Mouse (Mus musculus) limb, embryonic 10.5 days (tissue): ENCODE data around the gene Mbd3. TPM values are rescaled to one million over a fixed set of nuclear protein-coding genes. Genes with fewer than 3 reads are reported as not detected.

Experiments used
- DNase-seq: peaks from one replicate; pipeline ENCODE4 v3.0.0-alpha.2; 2017; ENCODE audit warnings: low spot score
- H3K27ac ChIP-seq: fragments of 300-500 bp; sonication (generic); 2 replicates; pipeline ENCODE4 v1.5.1; 2016; ENCODE audit warnings: mild to moderate bottlenecking
- H3K27me3 ChIP-seq: fragments of 300-500 bp; sonication (generic); 2 replicates; pipeline ENCODE4 v1.6.1; 2016; ENCODE audit warnings: low read depth, mild to moderate bottlenecking; ENCODE audit not compliant: poor library complexity, severe bottlenecking
- H3K36me3 ChIP-seq: fragments of 300-500 bp; sonication (generic); 2 replicates; pipeline ENCODE4 v1.6.1; 2016; ENCODE audit warnings: mild to moderate bottlenecking, moderate library complexity
- H3K4me1 ChIP-seq: fragments of 300-500 bp; sonication (generic); 2 replicates; pipeline ENCODE4 v1.6.1; 2016
- H3K4me3 ChIP-seq: fragments of 300-500 bp; sonication (generic); 2 replicates; pipeline ENCODE4 v1.5.1; 2016; ENCODE audit warnings: mild to moderate bottlenecking, moderate library complexity
- H3K9me3 ChIP-seq: fragments of 300-500 bp; sonication (generic); replicated peaks from 2 replicates; pipeline ENCODE4 v1.6.1; 2016; ENCODE audit warnings: mild to moderate bottlenecking
- WGBS: fragments of 180-500 bp; shearing (Covaris S2); methylation state at CpG from one replicate; pipeline ENCODE4 v1.1.7; 2016; 5-methylcytosine and 5-hydroxymethylcytosine counted together
- polyA plus RNA-seq: library from polyadenylated mRNA; unstranded; fragments of >200 nt; fragmentation: Nextera tagmentation; extraction: Ambion mirVana; gene quantifications from 2 replicates; pipeline ENCODE4 v1.2.1, GENCODE M21; 2016

The Mbd3 gene
- polyA plus RNA-seq, 1 experiment from 2014 or later: 469 TPM

DNA sequence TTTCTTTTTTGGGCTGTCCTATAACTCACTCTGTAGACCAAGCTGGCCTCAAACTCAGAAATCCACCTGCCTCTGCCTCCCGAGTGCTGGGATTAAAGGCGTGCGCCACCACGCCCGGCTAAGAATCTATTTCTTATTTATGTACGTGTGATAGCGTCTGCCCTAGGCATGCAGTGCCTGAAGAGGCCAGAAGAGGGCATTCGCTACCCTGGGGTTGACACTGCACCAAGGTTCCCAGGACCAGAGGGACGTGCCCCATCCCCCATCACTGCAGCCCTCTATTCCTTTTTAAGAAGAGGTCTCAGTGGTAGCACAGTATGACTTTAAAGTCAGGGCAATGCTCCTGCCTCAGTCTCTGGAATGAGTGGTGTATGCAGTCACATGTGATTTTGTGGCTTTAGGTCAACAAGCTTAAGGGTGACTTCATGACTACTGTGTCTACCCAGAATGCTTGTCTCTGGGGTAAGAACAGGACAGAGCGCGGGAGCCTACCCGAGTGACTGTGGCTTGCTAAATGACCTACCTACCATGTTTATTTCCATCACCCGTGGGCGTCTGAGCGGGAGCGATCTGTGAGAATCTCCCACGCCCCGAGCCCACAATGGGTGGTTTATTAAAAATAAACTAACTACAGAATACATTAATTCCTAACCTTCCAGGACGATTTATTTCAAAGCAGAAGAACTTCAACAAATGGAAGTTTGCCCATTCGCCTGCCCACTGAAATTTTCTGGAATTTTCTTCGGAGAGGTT is 29.2 kb downstream of the Mbd3 start:
- no peak for DNase-seq
- Histone ChIP-seq H3K4me3 (no peak overlapping the region), H3K4me1 (peaks cover 30% of the 10 kb centered on the region), H3K36me3 (no peaks in the 10 kb centered on the region), H3K9me3 (0 out of 2 replicates have a peak, but pooled peaks cover 2% of the 10 kb centered on the region), H3K27me3 (peaks cover 35% of the 10 kb centered on the region), H3K27ac (no peak overlapping the region)
- 80% methylated on average over 21 of the region's 21 CpGs for WGBS

DNA sequence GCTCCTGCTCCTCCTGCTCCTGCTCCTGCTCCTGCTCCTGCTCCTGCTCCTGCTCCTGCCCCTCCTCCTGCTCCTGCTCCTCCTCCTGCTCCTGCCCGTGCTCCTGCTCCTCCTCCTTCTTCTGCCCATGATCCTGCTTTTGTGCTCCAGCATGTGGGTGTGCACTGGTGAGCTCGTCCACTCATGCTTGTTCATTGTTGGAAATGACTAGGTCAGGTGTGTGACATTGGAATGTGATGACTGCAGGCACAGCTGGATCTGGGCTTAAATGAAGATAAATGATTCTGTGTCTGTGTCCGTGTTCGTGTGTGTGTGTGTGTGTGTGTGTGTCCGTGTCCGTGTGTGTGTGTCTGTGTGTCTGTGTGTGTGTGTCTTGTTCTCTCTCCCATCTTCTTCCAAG is 31.0 kb downstream of the Mbd3 start:
- Histone ChIP-seq H3K27me3 (peaks cover 52% of the 10 kb centered on the region), H3K36me3 (no peaks in the 10 kb centered on the region), H3K4me1 (peaks cover 38% of the 10 kb centered on the region), H3K9me3 (0 out of 2 replicates have a peak, but pooled peaks cover 2% of the 10 kb centered on the region), H3K27ac (no peak overlapping the region), H3K4me3 (no peak overlapping the region)
- 89% methylated on average over 6 of the region's 6 CpGs for WGBS
- DNase-seq: no peak

DNA sequence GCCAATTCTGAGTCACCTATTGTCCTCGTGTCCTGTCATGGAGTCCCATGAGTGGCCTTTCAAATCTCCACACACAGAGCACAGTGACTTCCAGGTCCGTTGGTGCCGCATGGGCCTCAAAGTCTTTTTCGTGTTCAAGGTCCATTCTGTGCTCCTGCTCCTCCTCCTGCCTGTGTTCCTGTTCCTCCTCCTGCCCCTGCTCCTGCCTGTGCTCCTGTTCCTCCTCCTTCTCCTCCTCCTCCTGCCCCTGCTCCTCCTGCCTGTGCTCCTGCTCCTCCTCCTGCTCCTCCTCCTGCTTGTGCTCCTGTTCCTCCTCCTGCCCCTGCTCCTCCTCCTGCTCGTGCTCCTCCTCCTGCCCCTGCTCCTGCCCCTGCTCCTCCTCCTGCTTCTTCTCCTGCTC is 31.4 kb downstream of the Mbd3 start:
- no peak overlapping the region for H3K27ac ChIP-seq
- 58% methylated on average over 5 of the region's 5 CpGs for WGBS
- peaks cover 38% of the 10 kb centered on the region for H3K4me1 ChIP-seq
- no peaks in the 10 kb centered on the region for H3K36me3 ChIP-seq
- 0 out of 2 replicates have a peak, but pooled peaks cover 2% of the 10 kb centered on the region for H3K9me3 ChIP-seq
- H3K27me3 ChIP-seq: peaks cover 54% of the 10 kb centered on the region
- H3K4me3 ChIP-seq: no peak overlapping the region
- no peak for DNase-seq

DNA sequence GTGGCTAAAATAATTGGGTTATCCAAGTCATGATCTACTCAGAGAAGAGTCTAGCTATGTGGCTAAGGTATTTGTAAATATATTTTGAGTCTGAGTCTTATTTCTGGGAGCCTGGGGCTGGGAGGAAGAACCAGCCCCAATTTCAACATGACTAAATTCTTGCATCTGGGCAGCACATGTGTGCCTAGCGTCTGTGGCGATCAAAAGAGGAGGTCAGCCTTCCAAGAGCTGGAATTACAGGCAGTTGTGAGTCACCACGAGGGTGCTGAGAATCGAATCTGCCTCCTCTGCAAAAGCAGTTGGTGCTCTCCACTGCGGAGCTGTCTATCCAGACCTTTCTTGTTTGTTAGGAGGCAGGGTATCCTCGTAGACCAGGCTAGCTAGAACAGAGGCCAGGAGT is 33.6 kb downstream of the Mbd3 start:
- Histone ChIP-seq H3K4me1 (peaks cover 20% of the 10 kb centered on the region), H3K4me3 (no peak overlapping the region), H3K27ac (no peak overlapping the region), H3K36me3 (no peaks in the 10 kb centered on the region), H3K27me3 (peaks cover 57% of the 10 kb centered on the region), H3K9me3 (0 out of 2 replicates have a peak, but pooled peaks cover 2% of the 10 kb centered on the region)
- no peak for DNase-seq
- 68% methylated on average over 6 of the region's 6 CpGs for WGBS

DNA sequence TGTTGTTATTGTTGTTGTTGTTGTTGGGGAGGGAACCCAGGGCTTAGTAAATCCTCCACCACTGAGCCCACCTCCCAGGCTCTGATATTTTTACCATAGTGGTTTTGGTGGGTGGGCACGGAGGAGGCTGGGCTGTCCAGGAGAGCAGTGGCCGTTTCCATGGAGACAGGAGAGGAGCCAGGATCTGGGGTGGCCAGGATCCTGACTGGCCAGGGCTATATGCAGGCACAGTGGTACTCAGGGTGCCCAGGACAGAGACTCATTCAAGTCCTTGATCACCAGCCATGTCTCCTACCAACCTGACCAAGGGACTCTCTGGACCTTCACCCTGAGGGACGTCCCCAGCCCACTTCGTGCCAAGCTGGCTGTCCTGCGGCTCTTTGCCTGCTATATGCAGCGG is 35.6 kb downstream of the Mbd3 start:
- Histone ChIP-seq H3K36me3 (no peaks in the 10 kb centered on the region), H3K4me1 (peaks cover 20% of the 10 kb centered on the region), H3K4me3 (peak overlapping the region; percentile 16; the same call in 1 of the 2 replicates), H3K27ac (no peak overlapping the region), H3K9me3 (0 out of 2 replicates have a peak, but pooled peaks cover 2% of the 10 kb centered on the region), H3K27me3 (peaks cover 77% of the 10 kb centered on the region)
- 38% methylated on average over 6 of the region's 6 CpGs for WGBS
- DNase-seq: no peak

DNA sequence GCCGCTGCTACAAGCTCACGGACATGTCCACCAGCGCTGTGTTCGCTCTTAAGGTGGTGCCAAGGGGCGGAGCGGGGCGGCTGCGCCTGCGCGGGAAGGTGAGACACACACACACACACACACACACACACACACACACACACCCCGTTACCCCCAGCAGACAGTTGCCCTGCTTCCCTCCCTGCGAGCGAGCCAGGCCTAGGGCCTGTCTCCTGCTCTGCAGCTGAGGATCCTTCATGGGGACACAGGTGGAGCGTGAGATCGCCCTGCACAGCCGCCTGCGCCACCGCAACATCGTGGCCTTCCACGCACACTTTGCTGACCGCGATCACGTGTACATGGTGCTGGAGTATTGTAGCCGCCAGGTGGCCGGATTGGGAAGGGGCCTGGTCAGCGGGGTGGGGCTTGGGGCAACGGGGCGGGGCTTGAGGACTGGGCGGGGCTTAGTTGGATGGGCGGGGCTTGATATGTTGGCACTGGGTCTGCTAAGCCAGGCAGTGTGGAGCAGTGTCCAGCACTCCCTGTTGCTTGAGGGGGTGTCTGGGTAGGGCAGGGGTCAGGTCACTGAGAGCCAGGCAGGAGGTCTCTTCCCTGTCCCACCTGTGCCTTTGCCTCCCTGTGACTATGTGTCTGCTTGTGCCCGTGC is 41.2 kb downstream of the Mbd3 start:
- Histone ChIP-seq H3K4me1 (peaks cover 28% of the 10 kb centered on the region), H3K27me3 (peaks cover 90% of the 10 kb centered on the region), H3K4me3 (peak overlapping the region; percentile 34), H3K36me3 (no peaks in the 10 kb centered on the region), H3K27ac (no peak overlapping the region), H3K9me3 (no peaks in the 10 kb centered on the region)
- 9% methylated on average over 31 of the region's 31 CpGs for WGBS
- DNase-seq: peak; percentile 63

DNA sequence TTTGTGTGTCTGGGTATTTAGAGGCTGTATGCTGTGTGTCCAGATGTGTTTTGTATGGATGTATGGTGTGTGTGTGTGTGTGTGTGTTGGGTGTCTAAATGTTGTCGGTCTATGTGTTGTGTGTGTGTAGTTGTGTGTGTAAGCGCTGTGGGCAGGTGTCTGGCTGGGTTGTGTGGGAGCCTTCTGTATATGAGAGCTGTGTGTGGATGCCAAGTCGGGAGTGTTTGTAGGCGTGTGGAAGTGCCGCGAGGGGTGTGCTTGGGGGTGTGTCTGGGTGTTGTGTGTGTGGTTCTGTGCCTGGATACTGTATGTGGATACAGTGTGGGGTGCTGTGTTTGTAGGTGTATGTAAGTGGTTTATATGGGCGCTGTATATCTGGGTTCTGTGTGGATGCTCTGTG is 42.0 kb downstream of the Mbd3 start:
- Histone ChIP-seq H3K9me3 (no peaks in the 10 kb centered on the region), H3K4me3 (peak overlapping the region; percentile 46), H3K27ac (no peak overlapping the region), H3K4me1 (peaks cover 28% of the 10 kb centered on the region), H3K27me3 (peaks cover 91% of the 10 kb centered on the region), H3K36me3 (no peaks in the 10 kb centered on the region)
- 39% methylated on average over 7 of the region's 7 CpGs for WGBS
- DNase-seq: no peak

DNA sequence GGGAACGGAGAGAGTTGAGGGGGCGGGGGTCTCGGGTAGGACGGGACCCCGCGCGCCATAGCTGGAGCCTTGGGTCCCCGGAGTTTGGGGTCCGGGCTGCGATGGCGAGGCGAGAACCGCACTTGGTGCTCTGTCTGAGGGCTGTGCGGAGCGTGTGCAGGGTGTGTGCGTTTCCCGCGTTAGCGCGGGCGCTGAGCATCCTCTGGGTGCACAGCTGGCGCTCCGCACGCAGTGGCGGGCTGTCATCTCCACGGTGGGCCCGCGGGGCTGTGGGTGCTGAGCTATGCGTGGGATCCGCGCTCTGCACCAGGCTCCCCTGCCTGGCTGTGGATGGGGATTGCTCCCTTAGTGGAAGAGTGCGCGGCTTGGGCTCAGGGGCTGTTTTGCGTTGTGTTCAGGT is 42.6 kb downstream of the Mbd3 start:
- WGBS: 3% methylated on average over 34 of the region's 34 CpGs
- Histone ChIP-seq H3K9me3 (no peaks in the 10 kb centered on the region), H3K4me3 (peak overlapping the region; percentile 46), H3K27me3 (peaks cover 97% of the 10 kb centered on the region), H3K36me3 (no peaks in the 10 kb centered on the region), H3K27ac (0 out of 2 replicates have a peak overlapping the region, but pooled peaks have one; percentile 56), H3K4me1 (peaks cover 28% of the 10 kb centered on the region)
- no peak for DNase-seq

DNA sequence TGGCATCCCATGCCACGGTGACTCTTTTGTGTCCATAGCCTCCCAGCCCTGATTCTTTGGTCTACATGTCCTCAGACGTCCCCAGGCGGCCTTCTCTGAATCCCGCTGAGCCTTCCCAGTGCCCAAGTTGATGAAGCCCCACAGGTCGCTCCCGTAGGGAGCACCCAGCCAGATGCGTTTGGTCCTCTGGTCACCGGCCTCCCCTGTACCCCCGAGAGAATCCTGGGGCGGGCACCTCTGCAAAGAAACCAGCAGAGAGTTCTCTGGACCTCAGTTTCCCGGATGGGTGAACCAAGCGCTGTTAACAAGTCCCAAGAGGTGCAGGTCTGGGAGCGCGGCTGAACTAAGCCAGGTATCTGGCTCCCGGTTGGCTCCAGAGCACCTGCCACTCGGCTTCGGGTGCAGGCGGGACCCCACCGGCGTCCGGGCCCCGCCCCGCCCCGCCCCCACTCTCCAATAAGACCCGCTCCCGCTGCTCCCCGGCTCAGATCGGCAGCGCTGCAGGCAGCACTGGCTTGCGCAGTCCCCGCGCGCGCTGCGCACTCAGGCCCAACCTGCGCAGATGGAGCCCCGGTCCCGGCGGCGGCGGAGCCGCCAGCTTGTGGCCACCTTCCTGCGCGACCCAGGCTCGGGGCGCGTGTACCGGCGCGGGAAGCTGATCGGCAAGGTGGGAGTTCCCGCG is 43.2 kb downstream of the Mbd3 start, which contains the start of gene Plk5:
Gene Plk5 (plus strand): TSS at position 459 of the 682 bp plus-strand sequence.
- peak; percentile 53 for DNase-seq
- peak within 1 kb of the TSS; percentile 46 for H3K4me3 ChIP-seq
- no peaks in the 10 kb centered on the region for H3K9me3 ChIP-seq
- peaks cover 100% of the 10 kb centered on the region for H3K27me3 ChIP-seq
- H3K27ac ChIP-seq: peak within 1 kb of the TSS; percentile 56; the same call in 1 of the 2 replicates
- H3K4me1 ChIP-seq: peaks cover 28% of the 10 kb centered on the region
- H3K36me3 ChIP-seq: no peaks in the 10 kb centered on the region
- WGBS: under 1% methylated on average over 53 of the region's 53 CpGs

DNA sequence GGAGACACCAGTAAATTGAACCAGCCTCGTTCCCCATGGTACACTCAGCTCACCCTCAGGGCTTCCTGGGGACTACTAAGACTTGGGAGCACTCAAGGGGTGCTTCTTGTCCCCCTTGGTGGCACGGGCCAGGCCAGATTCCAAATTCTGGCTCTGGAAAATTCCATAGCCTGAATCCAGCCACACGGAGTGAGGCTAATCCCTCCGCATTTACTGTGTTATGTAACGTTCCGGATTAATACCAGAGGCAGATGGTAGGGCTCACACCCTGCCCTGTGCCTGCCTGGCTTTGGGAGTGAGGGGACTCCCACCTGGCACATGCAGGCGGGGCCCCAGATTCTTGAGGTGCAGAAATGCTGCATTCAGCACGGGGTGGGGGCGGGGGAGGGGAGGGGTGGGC is 43.9 kb downstream of the Mbd3 start:
- Histone ChIP-seq H3K9me3 (no peaks in the 10 kb centered on the region), H3K36me3 (no peaks in the 10 kb centered on the region), H3K27ac (no peak overlapping the region), H3K4me1 (peaks cover 28% of the 10 kb centered on the region), H3K27me3 (peaks cover 100% of the 10 kb centered on the region), H3K4me3 (0 out of 2 replicates have a peak overlapping the region, but pooled peaks have one; percentile 46)
- no peak for DNase-seq
- WGBS: 13% methylated on average over 9 of the region's 9 CpGs

DNA sequence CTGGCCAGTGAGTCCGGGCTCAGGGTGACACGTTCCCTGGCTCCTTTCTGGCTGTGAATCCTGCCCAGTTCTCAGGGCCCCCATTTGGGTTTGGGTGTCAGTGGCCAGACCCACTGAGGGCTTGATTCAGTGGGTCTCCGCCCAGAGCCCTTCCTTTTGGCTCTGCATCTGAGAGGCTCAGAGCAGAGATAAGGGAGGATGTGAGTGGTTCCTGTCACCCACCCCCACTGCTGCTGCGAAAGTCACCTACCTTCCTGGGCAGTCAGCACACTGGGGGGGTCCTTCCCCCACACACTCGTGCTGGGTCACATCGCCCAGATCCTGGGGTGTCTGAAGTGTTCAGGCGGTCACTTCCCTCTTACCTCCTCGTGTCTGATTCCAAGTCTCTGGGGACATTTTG is 46.6 kb downstream of the Mbd3 start:
- Histone ChIP-seq H3K4me1 (peaks cover 38% of the 10 kb centered on the region), H3K36me3 (0 out of 2 replicates have a peak, but pooled peaks cover 2% of the 10 kb centered on the region), H3K9me3 (no peaks in the 10 kb centered on the region), H3K4me3 (no peak overlapping the region), H3K27me3 (peaks cover 100% of the 10 kb centered on the region), H3K27ac (no peak overlapping the region)
- 62% methylated on average over 8 of the region's 8 CpGs for WGBS
- no peak for DNase-seq

DNA sequence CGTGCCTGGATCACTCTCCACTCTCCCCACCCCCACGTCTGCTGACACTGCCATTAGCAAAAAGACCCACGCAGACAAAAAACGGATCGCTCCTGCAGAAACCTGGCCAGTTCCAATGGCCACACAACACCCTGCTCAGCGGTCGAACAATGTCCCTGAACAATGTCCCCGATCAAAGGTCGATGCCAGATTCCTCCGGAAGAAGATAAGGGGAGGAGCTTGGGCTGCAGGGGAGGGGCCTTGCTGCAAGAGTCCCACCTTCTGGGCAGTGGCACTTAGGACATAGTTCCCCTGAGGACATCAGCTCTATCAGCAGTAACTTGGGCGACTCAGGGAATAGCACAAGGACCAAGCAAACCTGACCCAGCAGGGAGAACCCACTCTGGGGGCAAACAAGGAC is 47.5 kb downstream of the Mbd3 start:
- Histone ChIP-seq H3K36me3 (0 out of 2 replicates have a peak, but pooled peaks cover 2% of the 10 kb centered on the region), H3K4me1 (peaks cover 32% of the 10 kb centered on the region), H3K27me3 (peaks cover 100% of the 10 kb centered on the region), H3K4me3 (no peak overlapping the region), H3K9me3 (no peaks in the 10 kb centered on the region), H3K27ac (no peak overlapping the region)
- 33% methylated on average over 11 of the region's 11 CpGs for WGBS
- no peak for DNase-seq
